Mouse (Mus musculus) splenic B cell, adult 2 months (primary cell): Measurements from ENCODE around the gene Gm44596.

Experiments used
- DNase-seq: peaks from one replicate; pipeline ENCODE4 v3.0.0-alpha.2; 2011; ENCODE audit warnings: low read depth, low spot score
- H3K27me3 ChIP-seq: 2 replicates; pipeline ENCODE4 v1.6.1; 2012; ENCODE audit warnings: mild to moderate bottlenecking, low read length, moderate library complexity, mixed read lengths; ENCODE audit not compliant: control insufficient read depth, poor library complexity, insufficient read depth, severe bottlenecking
- H3K36me3 ChIP-seq: 2 replicates; pipeline ENCODE4 v1.6.1; 2012; ENCODE audit warnings: mild to moderate bottlenecking, low read length, moderate library complexity, mixed read lengths; ENCODE audit not compliant: control insufficient read depth, poor library complexity, insufficient read depth, severe bottlenecking

Gm44596 gene

DNA sequence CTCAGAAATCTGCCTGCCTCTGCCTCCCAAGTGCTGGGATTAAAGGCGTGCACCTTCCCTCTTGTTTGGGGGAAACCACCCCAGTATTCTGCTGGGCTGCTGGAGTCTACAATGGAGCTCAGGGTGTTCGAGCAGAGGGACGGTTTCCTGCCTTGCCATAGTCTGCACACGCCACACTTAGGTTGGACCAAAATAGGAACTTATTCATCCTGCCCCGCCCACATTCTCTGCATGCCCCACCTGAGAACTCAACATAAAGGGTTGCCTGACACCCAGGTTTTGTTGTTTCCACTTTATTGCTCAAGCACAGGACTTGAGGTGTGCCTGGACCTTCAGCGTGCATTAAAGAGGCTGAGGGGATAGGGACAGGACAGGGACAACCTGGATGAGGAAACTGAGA, 54.5 kb downstream of the Gm44596 start:
- DNase-seq = peak; percentile 13
- peaks cover 15% of the 10 kb centered on the region for H3K36me3 ChIP-seq
- H3K27me3 ChIP-seq = no peaks in the 10 kb centered on the region; the same call in 1 of the 2 replicates

DNA sequence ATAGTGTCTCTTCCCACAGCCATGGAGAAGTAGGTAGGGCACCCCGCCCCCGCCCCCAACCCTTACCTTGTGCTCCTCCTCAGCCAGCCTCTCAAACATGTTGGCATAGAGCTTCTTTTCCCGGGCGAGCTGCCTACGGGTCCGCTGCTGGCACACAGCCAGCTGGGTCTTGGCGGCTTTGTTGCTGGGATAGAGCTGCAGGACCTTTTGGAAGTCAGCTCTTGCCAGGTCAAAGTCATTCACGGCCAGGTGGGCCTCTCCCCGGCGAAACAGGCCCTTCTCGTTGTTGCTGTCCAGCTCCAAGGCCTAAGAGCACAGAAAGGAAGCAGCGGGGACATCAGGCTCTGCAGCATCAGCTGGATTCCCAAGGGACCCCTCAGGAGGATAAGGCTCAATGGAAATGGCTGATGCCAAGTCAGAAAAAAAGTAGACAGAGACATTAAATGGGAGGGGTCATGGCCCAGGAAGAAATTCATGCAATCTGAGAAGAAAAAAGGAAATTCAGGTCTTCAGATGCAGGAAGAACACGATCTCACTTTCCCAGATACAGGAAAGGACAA, 57.1 kb downstream of the Gm44596 start:
- Histone ChIP-seq H3K36me3 (peaks cover 20% of the 10 kb centered on the region), H3K27me3 (no peaks in the 10 kb centered on the region; the same call in 1 of the 2 replicates)
- no peak for DNase-seq

DNA sequence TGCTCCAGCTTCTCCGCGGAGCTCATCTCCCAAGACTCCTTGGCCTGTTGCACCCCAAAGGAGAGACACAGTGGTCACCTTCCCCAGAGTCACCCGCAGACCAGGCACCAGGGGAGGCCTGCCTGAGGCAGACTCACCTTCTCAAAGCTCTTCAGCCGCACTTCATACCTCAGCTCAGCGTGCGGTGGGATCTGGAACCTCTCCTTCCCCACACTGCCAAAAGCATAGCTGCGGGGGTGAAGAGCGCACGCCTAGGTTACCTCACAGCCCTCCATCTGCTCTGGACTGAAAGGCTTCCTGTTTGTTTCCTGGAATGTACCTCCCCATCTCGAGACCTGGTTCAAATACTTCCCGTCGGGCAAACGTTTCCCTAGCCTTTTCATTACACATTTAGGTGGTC, 58.3 kb downstream of the Gm44596 start:
- no peak for DNase-seq
- Histone ChIP-seq H3K27me3 (no peaks in the 10 kb centered on the region; the same call in 1 of the 2 replicates), H3K36me3 (peaks cover 20% of the 10 kb centered on the region)

DNA sequence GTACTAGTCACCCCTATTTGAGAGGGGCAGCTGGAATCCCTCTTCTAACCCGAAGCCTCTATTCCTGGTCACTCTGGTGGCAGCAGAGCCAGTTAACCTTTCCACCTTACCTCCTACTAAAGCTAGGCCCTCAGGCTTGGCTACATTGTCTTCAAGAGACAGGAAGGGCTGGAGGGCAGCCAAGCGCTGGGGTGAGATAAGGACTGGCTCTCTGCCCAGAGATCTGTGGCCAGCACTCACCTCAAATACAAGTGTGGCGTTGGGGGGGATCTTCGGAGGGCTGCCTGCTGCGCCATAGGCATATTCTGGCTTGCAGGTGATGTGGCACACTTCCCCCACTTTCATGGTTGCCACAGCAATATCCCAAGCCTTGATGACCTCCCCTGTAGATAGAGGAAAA, 60.2 kb downstream of the Gm44596 start:
- no peak for DNase-seq
- Histone ChIP-seq H3K36me3 (peaks cover 15% of the 10 kb centered on the region), H3K27me3 (no peaks in the 10 kb centered on the region; the same call in none of the 2 replicates)

DNA sequence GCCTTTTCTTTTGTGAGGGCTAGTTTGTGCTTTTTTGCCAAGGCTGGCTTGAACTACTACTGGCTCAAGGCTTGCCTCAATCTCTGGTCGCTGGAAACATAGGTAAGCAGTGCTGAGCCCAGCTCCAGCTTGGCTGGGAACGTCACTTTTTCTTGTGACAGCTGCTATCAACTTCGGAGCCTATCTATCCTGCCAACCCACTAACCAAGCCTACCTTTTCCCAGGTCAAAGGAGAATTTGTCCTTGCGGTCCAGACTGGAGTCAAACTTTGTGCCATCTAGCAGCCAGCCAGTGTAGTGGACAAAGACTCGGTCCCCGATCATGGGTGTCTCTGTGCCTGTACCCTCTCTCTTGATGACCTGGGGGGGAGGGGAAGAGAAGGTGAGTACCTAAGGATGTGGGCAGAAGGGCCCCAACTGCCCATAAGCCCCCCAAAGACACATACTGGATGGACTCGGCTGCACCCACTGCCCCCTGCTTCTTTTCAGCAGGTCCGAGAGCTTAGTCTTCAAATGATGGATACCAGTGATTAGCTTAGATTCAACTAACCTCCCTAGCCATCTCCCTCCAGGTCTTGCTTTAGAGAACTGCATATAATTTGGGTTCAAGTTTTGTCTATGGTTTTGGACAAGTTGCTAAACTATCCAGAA, 61.2 kb downstream of the Gm44596 start:
- peaks cover 15% of the 10 kb centered on the region for H3K36me3 ChIP-seq

DNA sequence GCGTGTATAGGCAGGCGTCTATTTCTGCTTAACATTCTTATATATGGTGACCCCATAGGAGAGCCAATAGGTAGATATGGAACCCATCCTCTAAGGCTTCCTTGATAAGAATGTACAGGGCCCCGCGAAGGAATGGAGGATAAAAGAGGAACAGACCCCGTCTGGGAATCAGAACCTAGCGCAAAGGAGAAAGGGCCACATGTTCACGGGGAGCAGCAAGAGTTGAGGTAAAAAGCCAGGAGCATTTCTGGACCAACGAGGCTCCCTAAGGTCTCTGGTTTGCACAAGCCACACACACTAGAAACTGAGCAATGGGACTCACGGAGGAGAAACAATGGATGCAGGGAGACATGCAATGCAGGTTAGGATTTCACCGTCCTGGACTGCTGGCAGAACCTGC, 62.0 kb downstream of the Gm44596 start:
- no peak for DNase-seq
- Histone ChIP-seq H3K27me3 (no peaks in the 10 kb centered on the region; the same call in 1 of the 2 replicates), H3K36me3 (peaks cover 11% of the 10 kb centered on the region)

More for the DNA sequence above, 61.2 kb downstream of the Gm44596 start:
- no peak for DNase-seq
- no peaks in the 10 kb centered on the region; the same call in none of the 2 replicates for H3K27me3 ChIP-seq

DNA sequence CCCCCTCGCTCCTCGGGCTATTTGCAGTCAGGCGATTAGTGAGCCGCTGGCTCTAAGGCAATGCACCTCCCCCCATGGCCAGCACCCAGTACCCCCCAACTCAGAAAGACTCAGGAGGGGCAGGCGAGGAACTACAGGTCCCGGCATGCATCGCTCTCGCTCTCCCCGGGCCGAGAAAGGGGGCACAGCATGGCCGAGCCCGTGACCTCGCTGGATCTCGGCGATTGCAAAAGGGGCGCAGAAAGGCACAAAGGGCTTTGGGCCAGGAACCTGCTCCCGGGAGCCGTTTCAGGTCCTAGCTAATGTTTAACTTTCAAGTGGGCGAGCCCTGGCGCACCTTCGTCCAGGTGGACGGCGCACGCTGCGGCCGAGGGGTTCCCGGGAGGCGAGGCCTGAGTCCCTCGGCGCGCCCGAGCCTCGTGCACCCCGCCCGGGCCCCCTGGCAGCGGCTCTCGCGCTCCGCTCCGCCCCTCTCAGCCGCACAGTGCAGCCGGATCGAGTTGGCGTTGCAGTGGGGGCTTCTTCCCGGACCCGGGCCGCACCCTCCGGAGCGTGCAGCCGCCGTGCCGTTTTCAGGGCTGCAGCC, 62.5 kb downstream of the Gm44596 start:
- Histone ChIP-seq H3K36me3 (peaks cover 9% of the 10 kb centered on the region), H3K27me3 (no peaks in the 10 kb centered on the region; the same call in 1 of the 2 replicates)
- peak; percentile 54 for DNase-seq

DNA sequence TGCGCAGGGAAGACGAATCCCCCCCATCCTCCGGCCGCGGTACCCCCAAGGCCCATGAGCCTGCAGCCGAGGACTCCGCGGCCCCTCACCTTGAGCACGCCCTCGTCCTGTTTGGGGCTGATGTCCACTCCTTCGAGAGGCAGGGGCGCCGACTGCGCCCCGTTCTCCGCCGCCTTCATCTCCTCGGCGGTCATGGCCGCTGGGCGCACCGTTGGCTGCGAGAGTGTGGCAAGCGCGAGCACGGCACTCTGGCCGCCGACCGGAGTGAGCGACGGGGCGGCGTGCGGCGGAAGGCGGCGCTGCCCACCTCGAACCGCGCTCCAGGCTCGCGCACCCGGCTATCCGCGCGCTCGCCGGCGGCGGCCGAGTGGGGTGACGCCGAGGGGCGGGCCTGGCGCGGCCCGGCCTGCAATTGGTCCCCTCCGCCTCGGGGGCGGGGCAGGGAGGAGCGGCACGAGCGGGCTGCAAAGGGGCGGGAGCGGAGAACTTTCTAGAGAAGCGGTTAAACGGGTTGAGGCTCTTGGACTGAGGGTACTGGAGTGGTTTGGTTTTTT, 63.1 kb downstream of the Gm44596 start, which contains the start of gene Fkbp4:
TSS of gene Fkbp4 (minus strand) at position 361 of the 554 bp plus-strand sequence.
- DNase-seq = peak; percentile 95

DNA sequence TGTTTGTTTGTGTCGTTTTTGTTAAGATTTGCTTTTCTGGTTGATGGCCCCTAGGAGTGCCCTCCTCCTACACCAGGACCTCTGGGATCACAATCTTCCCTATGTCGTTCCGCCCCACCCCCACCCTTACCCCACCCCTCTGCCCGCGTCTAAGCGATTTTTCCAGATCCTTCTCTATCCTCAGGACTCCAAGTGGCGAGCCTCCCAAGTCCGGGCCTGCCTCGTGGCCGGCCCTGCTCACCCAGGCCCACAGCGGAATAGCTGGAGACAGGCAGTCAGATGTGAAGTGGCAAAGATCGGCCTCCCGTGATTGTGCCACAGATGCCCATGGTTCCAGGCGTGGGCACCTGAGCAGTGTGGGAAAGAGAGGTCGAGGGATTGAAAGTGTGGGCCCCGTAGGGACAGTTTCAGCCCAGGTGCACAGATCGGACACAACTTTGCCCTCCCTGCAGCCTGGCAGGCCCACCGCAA, 63.6 kb downstream of the Gm44596 start:
- DNase-seq = no peak
- no peaks in the 10 kb centered on the region; the same call in 1 of the 2 replicates for H3K27me3 ChIP-seq

More for the DNA sequence above, 63.1 kb downstream of the Gm44596 start, which contains the start of gene Fkbp4:
- Histone ChIP-seq H3K27me3 (no peaks in the 10 kb centered on the region; the same call in 1 of the 2 replicates), H3K36me3 (peaks cover 9% of the 10 kb centered on the region)

DNA sequence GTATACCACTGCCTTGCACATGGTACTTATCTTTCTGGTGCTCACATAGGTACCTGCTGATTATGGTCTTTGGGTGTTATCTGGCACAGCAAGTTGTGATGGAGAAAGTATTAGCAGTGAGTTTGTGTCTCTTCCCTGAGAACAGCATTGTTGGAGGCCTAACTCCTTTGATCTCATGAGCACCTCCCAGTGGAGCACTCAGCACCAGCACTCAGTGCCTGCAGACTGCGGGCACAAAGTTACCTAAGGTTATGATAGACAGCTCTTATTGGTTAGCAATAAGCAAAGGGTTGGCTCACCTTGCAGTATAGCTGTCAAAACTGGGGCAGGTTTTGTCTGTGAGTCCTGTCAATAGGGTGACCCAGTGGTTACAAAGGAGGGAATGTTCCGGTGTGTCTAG, 64.9 kb downstream of the Gm44596 start:
- peaks cover 3% of the 10 kb centered on the region for H3K36me3 ChIP-seq
- H3K27me3 ChIP-seq = no peaks in the 10 kb centered on the region; the same call in 1 of the 2 replicates
- DNase-seq = peak; percentile 40

More for the DNA sequence above, 63.6 kb downstream of the Gm44596 start:
- peaks cover 5% of the 10 kb centered on the region for H3K36me3 ChIP-seq

DNA sequence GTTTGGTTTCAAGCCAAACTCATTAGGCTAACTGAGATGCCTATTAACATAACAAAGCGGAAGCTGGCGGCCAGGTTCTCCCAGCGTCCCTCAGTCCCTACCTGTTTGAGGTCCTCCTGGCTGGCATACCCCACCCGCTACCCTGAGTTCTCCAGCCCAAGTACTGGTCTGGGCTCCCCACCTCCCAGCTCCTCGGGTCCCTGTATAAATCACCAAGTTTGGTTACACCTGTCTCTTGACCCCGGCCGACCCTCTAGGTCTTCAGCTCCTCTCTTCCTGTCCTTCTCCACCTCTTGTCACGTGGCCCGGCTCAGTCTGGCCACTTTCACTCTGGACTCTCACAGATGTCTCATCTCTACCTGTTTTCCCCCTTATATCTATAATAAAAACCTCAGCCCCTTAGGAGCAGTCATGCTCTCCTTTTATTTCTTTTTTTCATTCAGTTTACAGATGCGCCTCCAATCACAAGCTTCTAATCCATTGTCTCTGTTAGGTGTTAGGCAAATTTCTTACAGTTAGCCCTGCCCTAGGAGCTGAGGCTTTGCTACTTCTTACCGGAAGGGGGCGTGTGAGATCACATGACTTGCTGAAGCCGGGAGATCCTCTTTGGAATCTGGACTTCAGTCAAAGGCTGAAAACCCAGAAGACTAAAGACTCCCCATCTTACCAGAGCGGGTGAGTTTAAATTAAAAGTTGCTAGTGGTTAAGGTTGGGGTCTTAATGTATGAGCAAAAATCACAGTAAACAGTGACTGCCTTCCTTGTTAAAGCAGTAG, 70.6 kb downstream of the Gm44596 start:
- Histone ChIP-seq H3K36me3 (no peaks in the 10 kb centered on the region), H3K27me3 (no peaks in the 10 kb centered on the region)
- DNase-seq = peak; percentile 64

DNA sequence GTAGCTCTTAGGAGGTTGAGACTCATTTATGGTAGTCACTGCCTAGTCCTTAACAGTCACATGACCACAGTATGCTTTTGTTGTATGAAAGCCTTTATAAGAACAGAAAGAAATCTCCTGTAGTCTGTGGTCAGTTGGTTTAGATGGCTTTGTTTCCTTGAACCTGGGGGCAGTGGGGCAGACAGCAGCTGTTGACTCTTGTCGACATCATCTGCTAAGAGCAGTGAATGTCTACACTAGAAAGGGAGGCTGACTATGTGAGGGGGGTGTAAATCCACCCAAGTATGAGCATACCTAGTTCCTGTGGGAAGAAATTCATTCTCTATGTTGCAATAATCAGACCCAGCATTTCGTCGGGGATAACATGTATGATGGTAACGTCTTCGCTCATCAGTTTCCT, 71.8 kb downstream of the Gm44596 start:
- no peaks in the 10 kb centered on the region for H3K36me3 ChIP-seq
- H3K27me3 ChIP-seq = no peaks in the 10 kb centered on the region
- DNase-seq = no peak

DNA sequence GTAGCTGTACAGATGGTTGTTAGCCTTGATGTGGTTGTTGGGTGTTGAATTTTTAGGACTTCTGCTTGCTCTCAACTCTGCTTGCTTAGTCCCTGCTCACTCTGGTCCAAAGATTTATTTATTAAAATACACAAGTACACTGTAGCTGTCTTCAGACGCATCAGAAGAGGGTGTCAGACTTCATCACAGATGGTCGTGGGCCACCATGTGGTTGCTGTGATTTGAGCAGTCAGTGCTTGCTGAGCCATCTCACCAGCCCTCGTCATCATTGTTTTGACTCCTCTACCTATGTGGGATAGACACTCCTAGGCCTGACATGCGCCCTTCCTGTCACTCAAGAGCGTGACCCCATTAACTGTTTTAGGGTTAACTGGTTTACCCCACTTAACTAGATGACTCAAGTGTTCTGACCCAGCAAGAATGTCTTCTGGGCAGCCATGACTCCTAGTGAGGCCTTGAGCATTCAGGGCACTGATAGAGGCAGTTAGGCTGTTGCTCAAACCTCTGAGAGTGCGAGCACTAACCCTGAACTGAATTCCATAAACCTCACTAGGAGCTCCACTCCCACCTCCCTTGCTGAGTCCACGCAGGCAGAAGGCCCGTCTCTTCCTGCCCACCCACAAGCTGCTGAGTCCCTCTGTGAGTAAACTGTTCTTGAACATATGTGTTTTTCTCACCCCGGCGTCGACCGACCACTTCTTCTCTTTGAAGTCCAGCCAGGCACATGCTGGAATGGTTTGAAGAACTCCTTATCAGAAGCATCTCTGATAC, 80.7 kb downstream of the Gm44596 start:
- no peaks in the 10 kb centered on the region for H3K27me3 ChIP-seq
- H3K36me3 ChIP-seq = no peaks in the 10 kb centered on the region
- DNase-seq = no peak
